Mouse (Mus musculus): ENCODE measurements around the gene Gab1.

Gene Gab1

DNA sequence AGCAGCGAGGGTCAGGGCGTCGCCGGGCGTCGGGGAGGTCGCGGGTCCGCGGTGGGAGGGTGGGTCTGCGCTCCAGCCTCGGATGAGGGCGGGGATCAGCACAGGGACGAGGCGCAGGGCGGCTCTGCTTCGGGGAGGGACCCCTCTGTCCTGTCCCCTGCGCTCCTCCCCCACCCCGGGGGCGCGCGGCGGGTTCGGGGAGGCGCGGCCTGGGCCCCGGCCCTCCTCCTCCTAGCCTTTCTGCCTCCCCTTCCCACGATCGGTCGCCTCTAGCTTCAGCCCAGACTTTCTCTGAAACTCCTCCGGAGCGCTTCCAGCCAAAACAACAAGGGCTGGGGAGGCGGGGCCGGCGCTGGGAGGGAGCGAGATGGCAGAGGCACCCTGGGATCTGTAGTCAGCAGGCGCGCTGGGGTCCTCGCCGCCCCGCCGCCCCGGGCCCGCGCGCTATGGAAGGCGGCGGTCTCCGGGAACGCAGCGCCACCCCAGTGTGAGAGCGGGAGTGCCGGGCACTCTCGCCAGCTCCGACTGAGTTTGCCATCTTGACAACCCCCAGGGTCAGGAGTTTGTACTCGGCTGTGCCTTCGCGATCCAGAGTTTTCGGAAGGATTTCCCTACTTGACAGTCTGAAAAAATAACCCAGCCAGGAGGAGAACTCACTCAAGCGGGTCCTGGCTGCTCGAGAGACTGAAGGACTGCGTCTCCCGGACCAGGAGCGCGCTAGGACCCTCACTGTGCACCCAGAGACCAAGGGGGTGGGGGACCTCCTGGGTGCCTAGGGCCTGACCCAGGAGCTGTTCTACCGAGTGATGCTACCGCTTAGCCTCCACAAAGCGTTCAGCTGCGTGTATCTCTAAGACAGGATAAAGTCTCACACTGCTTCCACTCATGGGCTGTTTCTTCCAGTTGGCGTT is at the start of gene Gab1:
TSS of gene Gab1 (minus strand) at position 324 of the 911 bp plus-strand sequence.
- DNase-seq (ENCODE audit: low spot score in 2 of 2) = peak; percentile 88 to 89

DNA sequence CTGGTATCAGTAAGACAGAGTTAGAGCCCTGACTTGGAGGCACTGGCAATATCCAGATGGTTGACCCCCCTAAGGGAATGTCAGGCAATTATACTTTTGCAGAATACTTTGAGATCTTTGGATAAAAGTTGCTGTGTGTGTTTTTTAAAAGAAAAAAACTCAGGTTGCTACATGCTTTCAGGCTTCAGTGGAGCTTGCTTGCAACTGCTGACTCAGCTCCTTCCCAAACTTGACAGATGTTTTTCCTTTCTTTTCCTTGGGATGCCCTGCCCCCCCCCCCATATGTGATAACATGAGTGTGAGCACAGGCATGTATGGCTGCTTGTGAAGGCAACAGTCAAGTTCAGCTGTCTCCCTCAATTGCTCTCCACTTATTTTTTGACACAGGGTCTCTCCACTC is 48.5 kb upstream of the Gab1 start:
- no peak for DNase-seq (ENCODE audit: low spot score in 2 of 2)

DNA sequence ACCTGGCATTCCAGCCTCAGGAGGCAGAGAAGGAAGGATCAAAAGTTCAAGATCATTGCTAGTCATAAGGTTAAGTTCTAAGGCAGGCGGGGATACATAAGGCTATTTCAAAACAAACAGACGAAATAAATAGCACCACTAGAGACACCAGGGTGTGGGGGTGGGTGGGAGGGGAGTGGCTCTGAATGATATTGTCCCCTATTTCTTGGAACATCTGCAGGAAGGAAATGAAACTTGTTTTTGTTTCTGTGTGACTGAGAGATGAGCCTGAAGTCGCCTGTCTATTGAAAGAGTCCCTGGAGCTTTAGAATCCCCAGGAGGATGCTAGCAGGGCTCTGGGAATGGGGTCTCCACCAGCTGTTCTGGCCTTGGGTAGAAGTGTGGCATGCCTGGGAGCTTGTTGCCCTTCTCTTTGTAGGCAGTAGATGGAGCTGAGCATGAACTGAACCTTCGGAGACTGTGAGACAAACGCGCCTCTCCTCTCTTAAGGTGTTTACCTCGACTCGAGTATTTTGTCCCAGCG is 43.5 kb upstream of the Gab1 start:
- DNase-seq (ENCODE audit: low spot score in 2 of 2) = no peak

DNA sequence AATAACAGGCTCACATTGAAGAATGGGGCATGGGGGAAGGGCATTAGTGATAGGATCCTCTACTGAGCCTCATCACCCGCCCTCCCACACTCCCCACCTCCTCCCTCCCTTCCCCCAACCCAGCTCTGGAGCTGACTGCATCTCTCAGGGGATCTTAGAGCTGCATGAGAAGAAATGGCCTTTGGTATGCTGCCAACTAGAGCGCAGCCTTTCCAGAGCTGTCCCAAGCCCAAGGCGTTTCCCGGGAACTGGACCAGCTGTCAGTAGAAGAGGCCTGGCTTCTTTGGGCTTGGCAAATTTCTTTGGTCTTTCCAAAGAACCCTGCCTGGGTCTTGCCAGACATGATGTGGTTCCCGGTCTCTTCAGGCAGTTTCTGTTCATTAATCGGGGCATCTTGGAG is 42.3 kb upstream of the Gab1 start:
- peak in 1 of 2 experiments; percentile 20 for DNase-seq (ENCODE audit: low spot score in 2 of 2)

DNA sequence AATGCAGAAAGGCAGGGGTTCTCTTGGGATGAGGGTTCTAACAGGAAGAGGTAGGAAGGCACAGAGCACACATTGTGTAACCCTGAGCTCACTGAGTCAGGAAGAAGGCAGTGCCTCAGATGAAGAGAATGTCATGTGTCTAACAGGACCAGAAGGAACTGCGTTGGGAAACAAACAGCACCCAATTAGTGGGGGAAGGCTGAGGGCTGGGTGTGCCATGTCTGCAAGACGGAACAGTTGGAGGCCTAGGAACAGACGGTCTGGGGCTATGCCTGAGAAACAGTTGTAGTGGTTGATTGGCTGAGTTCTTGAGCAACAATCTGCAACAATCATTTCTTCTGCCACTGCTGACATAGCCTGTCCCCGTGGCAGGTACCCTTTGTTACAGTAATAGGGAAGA is 38.8 kb upstream of the Gab1 start:
- no peak for DNase-seq (ENCODE audit: low spot score in 2 of 2)

DNA sequence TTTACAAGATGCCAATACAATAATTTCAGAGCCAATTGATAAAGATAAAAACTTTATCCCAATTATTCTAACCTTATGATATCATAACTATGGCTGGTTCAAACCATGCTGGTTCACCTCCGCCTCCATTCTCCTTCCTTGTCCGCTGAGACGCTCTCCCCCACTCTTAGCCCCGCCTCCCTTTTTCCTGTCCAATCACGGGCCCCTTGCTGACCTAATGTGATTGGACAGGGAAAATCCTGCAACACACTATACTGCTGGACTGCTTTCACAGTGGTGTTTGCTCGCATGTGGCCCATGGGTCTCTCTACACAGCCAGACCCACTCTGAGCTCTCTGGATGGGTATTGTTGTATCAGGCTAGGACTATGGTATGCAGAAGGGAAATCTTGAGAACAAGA is 38.2 kb upstream of the Gab1 start:
- no peak for DNase-seq (ENCODE audit: low spot score in 2 of 2)

DNA sequence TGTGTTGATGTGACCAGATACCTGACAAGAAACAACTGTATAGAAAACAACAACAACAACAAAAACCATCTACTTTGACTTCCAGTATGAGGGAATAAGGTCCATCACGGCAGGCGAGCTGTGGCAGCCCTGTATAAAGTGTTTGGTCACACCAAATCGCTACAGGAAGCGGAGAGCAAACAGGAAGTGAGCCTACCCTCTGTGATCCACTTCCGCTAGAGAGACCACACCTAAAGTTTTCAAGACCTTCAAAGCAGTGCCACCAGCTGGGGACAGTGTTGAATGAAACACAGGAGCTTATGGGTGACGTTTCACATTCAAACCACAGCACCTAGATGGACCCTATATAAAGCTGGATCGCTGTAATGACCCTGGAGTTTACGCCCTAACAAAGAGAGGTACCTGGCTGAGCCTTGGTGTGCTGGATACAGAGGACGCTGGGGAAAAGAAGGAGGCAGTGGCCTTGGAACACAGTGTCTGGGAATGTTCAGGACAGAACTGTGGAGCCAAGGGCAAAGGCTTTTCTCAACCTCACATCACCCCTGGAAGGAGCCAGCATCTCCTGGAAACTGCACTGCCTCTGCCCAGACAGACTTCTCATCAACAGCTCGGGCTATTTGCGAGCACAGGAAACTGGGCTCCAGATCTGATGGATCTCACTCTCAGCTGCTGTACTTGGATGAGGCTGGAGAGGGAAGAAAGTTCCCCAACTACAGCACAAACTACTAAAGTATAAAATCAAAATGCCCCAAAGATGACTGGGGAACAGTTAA is 36.3 kb upstream of the Gab1 start:
- no peak for DNase-seq (ENCODE audit: low spot score in 2 of 2)

DNA sequence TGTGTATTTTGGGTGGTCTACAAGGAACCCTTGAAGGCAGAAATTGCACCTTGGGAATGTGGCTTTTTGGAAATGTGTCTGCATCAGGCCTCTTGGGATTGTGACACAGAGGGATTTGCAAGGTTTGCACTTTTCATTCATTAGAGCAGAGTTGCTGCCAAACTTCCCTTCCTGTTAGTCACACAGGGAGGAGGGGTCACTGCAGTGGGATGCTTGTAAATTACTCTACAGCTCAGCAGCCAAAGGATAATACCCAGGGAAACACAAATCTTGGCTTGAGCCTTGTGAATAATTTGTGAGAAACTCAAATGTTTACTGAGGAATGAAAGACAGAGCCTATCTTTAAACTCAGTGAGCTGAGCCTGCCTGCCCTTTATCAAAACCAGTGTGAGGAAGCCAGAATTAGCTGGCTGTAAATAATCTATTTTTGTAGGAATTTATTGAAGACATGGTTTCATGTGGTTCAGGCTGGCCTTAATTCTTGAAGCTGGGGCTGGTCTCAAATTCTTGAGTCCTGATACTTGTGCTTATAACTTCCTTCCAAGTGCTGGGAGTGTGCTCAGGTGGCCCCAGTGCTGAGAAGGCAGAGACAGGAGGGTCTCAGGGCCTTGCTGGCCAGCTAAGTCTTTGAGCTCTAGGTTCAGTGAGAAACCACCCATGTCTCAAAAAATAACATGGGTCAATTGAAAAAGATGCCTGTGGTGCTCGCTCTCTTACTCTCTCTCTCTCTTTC is 32.9 kb upstream of the Gab1 start:
- DNase-seq (ENCODE audit: low spot score in 2 of 2) = peak in 1 of 2 experiments; percentile 29

DNA sequence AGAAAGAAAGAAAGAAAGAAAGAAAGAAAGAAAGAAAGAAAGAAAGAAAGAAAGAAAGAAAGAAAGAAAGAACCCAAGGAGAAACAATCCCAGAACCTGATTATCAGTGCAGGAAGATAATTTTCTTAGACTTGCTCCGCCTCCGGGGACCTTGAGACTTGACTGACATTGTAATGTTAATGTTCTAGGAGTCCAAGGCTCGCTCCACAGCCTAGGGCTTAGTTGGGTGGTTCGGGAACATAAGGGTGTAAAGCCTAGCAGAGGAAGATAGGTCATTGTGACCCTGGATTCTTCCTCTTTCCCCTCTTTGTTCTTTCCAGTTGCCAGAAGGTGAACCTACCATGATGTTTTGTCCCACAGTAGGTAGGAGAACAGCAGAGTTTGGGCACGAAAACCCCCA is 31.1 kb upstream of the Gab1 start:
- no peak for DNase-seq (ENCODE audit: low spot score in 2 of 2)

DNA sequence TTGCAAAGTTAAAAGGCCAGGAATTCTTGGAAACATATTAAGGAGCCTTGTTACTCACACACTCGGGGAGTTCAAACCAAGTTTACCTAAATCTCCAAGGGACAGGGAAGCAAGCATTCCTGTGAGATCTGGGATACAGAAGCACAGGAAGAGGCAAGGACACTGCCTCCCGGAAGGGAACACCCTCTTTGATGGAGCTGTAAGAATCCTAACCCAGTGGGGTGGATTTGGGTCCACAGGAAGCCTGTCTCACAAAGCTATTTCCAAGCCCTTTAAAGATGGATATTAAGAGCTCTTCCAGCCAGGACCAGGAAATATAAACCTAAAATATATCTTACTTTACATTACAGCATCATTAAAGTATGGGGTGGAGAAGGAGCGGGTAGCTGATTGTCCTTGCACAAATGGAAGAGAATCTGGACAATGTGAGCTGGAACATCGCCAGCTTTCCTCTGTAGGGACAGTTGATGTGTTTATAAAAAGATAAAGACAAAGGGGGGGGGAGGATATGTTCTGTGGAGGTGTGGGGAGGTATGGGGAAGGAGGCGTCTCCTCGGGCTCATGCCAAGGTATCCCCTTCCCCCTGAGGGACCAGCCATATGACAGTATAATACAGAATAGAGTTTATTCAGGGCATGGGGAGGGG is 28.1 kb upstream of the Gab1 start:
- no peak for DNase-seq (ENCODE audit: low spot score in 2 of 2)

DNA sequence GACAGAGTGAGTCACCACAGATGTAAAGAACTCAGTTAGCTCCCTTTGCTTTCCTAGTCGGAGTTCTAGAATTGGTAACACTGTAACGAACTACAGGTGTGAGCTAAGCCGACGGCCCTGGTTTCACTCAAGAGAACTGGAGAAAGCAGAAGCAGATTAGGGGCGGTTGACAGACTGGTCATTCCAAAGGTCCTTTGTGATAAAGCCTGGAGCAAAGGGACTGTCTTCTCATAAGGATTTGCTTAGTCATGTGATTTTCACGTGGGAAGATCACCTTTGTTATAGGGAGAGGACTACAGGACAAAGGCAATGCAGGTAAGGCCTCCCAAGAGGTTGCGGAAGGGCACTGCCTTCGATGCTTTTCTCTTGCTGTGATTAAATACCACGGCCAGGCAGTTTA is 22.0 kb upstream of the Gab1 start:
- no peak for DNase-seq (ENCODE audit: low spot score in 2 of 2)

DNA sequence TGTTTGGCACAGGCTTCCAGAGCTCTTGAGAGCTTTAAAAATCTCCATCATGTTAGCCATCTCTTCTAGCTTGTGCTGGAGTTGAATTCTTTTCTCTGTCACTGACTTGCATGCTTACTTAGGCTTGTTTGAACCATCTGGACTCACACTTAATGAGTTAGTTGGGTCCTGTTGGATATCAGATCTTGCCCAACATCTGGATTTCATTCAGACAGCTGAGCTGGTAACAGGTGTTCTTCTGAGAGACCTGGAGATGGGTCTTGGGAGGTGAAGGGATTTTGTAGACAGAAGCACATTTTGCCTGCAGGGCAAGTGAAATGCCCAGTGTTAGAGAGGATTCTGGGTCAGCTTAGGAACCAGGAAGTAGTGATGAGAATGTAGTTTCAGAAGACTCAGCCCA is 19.0 kb upstream of the Gab1 start:
- DNase-seq (ENCODE audit: low spot score in 2 of 2) = no peak

DNA sequence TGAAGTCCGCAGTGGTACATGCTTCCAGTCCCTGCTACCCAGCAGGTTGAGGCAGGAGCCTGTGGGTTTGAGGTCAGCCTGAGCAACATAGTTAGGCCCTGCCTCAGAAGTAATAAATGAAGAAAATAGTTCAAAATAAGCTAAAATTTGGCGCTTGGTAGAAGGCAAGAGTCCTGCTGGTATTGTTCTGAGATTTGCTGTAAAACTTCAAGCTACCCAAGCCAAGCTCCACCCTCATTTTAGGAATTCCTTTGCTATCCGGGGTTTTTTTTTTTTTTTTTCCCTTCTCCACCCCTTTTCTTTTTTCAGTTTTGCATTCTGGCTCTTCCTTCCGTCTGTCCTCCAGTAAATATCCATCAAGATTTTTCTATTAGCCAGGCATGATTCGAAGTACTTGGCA is 15.7 kb upstream of the Gab1 start:
- no peak for DNase-seq (ENCODE audit: low spot score in 2 of 2)

DNA sequence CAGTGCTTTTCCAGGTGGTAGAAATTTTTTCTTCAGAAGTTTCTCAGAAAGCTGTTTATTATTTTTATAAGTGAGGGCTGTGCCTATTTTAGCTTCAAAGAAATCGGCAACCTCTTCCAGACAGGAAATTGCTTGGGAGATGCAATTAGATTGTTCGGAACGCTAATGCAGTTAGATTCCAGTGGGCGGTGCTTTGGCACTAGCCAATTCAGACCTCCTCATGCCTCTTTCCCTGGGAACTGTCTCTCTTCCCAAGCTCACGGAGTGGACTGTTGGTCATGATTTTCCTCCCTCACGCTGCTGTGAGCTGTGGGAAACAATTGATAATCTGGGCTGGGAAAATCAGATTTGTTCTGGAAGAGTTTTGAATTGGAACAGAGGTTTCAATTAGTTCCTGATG is 15.1 kb upstream of the Gab1 start:
- no peak for DNase-seq (ENCODE audit: low spot score in 2 of 2)

DNA sequence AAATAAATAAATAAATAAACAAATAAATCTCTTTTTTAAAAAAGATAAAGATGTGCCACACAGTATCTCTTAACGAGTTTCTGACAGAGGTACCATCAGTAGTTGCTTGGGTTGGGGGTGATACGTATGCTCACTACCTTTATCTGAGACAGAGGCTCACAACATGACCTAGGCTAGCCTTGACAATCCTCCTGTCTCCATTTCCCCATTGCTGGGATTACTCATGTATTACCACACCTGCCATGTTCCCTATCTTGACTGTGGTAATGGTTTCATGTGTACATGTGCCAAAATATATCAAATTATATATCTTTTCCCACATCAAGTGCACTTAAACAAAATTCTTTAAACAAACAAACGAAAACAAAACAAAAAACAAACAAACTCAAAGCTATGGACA is 14.2 kb upstream of the Gab1 start:
- DNase-seq (ENCODE audit: low spot score in 2 of 2) = no peak

DNA sequence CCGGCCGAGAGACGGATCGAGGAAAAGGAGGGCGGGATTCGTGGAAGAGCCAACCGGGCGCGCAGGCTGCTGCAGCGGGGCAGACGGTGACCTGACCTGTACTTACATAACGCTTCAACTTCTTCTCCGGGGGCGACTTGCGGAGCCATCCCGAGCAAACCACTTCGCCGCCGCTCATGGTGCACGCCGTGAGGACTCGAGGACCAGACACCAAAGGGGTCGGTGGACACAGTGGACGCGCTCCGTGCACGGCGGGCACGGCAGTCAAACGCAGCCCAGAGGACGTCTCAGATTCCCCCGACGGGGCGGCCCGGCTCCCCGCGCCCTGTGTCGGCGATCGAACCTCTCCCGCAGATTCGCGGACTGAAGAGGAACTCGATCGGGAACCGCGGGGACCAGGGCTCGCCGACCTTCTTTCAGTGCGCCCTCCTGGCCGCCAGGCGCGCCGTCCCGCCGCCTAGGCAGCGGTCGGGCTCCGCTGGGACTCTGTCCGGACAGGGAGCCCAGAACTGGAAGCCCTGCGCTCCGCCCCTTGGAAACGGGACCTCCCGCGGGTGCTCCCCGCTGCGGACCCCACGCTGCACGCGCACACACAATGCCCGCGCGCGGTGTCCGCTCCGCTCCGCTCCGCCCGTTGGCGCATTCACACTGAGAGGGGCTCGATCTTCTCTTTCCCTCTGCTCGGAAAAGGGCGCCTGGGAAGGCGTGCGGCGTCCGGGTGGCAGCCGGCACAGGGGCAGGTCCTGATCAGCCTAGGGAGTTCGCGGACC is 708 bp downstream of the Gab1 start:
- DNase-seq (ENCODE audit: low spot score in 2 of 2) = peak; percentile 67 to 70

DNA sequence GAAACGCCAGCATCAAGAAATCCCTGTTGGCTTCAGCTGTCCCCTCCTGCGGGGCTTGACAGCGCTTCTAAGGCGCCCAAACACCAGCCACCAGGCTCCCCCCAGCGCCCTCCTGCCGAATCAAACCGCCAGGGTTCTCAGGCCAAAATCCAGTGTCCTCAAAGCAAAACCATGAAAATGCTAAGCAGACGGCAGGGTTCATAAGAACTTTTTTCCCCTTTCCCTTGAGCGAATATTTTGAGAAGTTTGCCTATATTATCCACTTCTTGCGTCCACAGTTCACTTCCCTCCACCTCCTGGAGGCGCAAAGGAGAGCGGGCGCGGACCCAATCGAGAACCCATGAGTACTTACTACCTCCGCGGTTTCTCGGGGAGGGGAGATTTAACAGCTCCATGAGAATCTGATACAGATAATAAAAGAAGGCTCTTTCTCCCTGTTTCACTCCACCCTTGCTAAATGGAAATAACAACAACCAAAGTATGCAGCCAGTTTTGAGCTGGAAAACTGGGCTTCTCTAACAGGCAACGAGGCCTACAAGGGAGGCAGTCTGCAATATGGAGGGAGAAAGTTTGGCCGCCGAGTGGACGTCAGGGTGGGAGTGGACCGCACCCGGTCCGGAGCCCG is 1.4 kb downstream of the Gab1 start:
- DNase-seq (ENCODE audit: low spot score in 2 of 2) = peak; percentile 50 to 65

DNA sequence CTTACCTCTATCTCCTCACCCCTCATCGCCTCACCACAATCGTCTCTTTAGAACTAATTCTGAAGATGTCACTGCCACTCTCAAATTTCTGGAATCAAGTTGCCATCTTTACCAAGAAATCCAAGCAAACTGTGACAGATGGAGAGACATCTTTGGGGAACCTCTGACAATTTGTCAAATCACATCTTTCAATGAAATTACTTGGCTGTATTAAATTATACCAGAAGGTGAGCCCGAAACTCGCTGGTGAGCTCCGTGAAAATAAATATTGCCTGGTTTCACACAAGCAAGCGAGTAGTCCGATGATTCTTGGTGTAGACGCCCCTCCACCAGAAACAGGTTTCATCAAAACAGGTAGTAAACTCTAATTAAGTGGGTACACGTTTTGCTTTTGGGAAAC is 2.2 kb downstream of the Gab1 start:
- no peak for DNase-seq (ENCODE audit: low spot score in 2 of 2)

DNA sequence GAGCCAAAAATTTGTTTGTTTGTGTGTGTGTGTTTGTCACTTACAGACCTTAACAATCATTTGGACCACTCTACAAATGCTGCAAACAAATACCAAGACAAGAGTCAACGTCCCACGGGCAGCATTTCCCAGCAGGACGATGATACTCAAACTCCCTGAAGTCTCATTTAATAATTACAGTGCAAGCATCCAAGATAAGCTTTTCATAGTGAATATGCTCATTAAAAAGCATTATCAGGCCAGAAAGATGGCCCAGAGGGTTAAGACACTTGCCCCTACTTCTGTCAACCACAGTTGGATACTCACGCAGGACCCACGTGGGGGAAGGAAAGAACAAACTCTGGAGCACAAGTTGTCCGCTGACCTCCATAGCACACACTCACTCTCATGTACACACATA is 4.8 kb downstream of the Gab1 start:
- DNase-seq (ENCODE audit: low spot score in 2 of 2) = no peak

DNA sequence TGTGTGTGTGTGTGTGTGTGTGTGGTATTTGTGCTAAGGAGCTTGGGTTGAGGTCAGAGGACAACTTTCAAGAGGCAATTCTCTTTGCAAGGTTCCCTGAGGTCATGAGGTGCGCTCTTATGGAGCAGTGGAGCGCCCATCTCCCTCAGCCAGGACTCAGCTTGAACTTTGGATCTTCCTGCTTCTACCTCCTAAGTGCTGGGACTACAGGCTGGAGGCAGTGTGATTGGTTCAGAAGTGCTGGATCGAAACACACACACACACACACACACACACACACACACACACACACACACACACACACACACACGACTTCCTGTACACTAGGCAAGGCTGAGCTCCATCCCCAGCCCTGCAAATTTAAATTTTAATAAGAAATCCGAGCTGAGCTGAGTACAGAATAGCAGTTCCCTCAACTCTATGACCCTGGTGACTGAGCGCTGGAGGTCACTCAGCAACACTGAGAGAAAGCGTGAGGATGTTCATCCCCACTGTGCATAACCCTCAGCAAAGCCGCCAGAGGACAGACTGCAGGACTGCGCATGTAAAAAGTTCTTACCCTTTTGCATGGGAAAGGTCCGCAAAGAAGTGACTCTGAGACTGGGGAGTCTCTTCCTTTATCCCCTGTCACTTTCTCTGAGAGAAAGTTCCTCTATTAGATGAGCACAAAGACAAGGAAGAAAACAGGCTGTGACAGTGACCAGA is 6.4 kb downstream of the Gab1 start:
- no peak for DNase-seq (ENCODE audit: low spot score in 2 of 2)
